Mouse (Mus musculus) brain, embryonic 14.5 days (tissue): ENCODE data around the gene Ufl1.
"Not testable (repeated sequence)": the region's sequence is repeated elsewhere in the genome, so short reads cannot be mapped to it uniquely, and the experiment has no call there.

Experiments
- CTCF ChIP-seq: fragments of 200-500 bp; IDR thresholded peaks from 2 replicates; pipeline ENCODE4 v1.5.1; 2012; ENCODE audit warnings: inconsistent platforms, mild to moderate bottlenecking, moderate library complexity, borderline replicate concordance; ENCODE audit not compliant: insufficient read depth, insufficient read length; ENCODE audit errors: extremely low read depth
- POLR2A ChIP-seq: fragments of 200-500 bp; IDR thresholded peaks from 2 replicates; pipeline ENCODE4 v1.6.1; 2012; ENCODE audit warnings: mild to moderate bottlenecking, inconsistent platforms, borderline replicate concordance; ENCODE audit not compliant: poor library complexity, insufficient read depth, insufficient read length, severe bottlenecking; ENCODE audit errors: extremely low read depth

- TF ChIP-seq POLR2A, CTCF: not testable (repeated sequence)
Observed at GRCm38 (mm10) chr4:25233767-25234166, 47.9 kb downstream of the Ufl1 start.
